Mouse (Mus musculus): Measurements from ENCODE around the gene Nppb.

Gene Nppb

GRCm38 (mm10) chr4:147976237-147976636 is 9.4 kb upstream of the Nppb start:
- no peak for DNase-seq (ENCODE audit: low read depth, low spot score)

DNA sequence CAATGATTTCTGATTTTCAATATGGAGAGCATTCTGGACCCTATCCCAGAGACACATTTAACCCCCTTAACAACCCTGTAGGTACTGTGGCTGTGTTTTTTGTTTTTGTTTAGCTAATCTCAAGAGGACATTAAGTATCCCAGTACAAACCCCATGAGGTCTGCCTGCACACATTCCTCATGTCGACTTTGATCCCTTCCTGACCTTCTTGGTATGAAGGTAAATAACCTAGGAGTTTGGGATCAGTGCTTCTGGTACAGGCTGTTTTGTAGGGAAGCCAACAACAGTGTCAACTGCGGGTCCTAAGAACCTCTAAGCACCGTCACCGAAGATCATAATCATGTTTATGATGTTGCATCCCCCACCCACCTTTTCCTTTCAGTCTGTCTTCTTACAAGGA is 7.9 kb upstream of the Nppb start:
- DNase-seq (ENCODE audit: low read depth, low spot score) = no peak

DNA sequence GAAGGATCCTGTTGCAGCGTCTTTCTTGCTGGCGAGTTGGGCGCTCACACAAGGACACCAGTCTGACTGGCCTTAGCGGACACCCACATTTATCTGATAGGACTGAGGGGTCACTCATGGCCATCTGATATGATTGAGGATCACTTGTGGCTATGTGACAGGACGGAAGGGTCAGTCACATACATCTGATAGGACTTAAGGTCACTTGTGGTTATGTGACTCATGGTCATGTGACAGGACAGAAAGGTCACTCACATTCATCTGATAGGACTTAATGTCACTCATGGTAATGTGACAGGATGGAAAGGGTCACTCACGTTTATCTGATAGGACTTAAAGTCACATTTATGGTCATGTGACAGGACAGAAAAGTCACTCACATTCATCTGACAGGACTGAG is 7.2 kb upstream of the Nppb start:
- DNase-seq (ENCODE audit: low read depth, low spot score) = no peak

DNA sequence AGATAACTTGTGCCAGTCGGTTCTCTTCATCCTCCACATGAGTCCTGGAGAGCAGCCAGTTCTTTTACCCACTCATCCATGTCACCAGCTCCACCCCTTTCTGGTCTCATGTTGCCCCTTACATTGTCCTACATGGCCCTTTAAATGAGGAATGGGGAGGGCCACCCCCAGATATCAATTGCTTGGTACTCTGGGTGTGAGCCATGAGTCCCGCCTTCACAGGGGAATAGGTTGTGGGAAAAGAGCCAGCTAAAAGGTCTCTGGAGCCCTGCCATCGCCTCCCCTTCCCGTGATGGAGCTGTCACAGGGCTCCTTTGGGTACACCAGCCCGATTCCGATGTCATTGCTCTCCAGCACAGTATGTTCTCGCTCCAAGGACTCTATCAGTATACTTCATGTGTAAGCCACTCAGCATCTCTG is 6.1 kb upstream of the Nppb start:
- no peak for DNase-seq (ENCODE audit: low read depth, low spot score)

- DNase-seq (ENCODE audit: low read depth, low spot score) = no peak
Measured at GRCm38 (mm10) chr4:147993571-147994095, 8.0 kb downstream of the Nppb start.

DNA sequence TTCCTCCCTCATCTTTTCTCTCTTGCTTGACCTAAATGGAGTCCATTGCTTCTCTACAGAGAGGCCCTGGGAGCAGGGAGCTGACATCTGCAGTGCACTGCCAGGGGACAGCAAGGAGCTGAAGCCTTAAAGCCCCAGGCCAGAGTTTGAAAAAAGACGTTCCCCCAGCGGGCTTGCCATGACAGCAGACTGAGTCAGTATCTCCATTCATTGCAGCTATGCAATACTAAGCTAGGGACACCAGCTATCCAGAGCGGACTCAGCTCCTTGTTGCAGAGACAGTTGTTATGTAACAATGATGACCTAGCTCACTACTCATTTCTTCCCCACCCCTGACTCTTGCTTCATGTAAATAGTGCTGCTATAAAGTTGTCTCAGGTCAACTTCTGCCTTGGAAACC is 9.7 kb downstream of the Nppb start:
- DNase-seq (ENCODE audit: low read depth, low spot score) = no peak

GRCm38 (mm10) chr4:148000202-148000772 is 14.7 kb downstream of the Nppb start, which contains the start of gene Nppa:
Gene Nppa (plus strand): TSS chr4:148000722.
- no peak for DNase-seq (ENCODE audit: low read depth, low spot score)

- DNase-seq (ENCODE audit: low read depth, low spot score) = no peak
Measured at GRCm38 (mm10) chr4:148001013-148001789, 15.6 kb downstream of the Nppb start.

DNA sequence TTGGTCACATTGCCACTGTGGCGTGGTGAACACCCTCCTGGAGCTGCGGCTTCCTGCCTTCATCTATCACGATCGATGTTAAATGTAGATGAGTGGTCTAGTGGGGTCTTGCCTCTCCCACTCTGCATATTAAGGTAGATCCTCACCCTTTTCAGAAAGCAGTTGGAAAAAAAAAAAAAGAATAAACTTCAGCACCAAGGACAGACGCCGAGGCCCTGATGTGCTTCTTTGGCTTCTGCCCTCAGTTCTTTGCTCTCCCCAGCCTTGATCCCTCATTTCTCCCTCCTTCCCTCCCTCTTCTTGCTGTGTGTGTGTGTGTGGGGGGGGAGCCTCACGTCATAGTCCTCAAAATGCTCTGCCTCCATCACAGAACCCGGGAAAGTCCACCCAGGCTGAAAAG is 16.3 kb downstream of the Nppb start:
- no peak for DNase-seq (ENCODE audit: low read depth, low spot score)

GRCm38 (mm10) chr4:148004361-148004760 is 18.8 kb downstream of the Nppb start:
- no peak for DNase-seq (ENCODE audit: low read depth, low spot score)

- DNase-seq (ENCODE audit: low read depth, low spot score) = no peak
Measured at GRCm38 (mm10) chr4:148008412-148008811, 22.8 kb downstream of the Nppb start.

DNA sequence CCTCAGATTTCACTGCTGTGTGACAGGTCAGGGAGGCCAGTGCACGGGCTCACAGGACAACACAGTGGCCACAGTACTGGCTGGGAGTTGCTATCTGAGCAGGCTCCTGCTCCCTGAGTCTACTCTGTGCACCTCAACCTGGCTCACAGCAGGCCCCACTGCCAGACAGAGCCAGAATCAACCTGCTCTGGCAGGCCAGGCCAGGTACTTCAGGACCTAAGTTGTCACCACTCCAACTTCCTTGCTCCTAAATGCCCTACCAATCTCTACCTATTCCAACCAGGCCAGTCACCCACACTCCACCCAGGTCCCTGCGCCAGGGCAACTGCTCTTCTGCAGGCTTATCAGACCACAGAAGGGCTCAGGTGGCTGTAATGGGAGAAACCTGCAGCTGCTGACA is 24.1 kb downstream of the Nppb start:
- DNase-seq (ENCODE audit: low read depth, low spot score) = no peak

DNA sequence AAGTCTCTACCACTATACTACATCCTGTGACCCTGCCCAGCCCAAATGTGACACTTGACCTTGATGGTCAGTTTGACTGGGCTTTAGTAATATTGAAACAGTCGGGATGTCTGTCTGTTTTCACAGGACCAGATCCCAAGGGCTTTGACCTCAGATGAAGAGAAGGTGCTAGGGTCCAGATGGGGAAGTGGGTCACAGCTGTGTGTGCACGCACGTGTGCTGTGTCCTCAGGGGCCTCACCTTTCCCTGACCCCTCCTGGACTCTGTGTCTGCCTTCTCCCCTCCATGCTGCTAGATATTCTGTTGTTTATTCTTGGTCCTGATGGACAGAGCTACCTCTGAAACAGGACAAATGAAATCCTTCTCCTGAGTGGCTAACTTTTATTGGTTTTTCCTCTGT is 25.7 kb downstream of the Nppb start:
- no peak for DNase-seq (ENCODE audit: low read depth, low spot score)

DNA sequence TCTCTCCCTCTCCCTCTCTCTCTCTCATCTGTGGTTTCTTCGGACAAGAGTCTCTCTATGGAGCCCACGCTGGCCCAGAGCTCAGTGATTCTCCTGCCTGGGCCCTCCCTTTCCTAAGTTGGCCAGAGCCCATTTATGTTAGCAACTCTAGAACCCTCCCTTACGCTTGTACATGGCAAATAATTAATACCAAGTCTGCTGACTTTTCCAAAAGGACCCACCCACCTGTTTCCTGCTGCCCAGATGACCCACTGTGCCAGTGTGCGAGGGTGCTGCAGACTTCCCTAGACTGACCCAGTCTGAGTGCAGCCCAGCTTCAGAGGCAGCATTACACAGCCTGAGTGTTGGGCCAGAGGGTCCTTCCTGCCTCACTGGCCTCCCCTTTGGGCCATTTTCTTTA is 26.6 kb downstream of the Nppb start:
- DNase-seq (ENCODE audit: low read depth, low spot score) = no peak

- DNase-seq (ENCODE audit: low read depth, low spot score) = no peak
Measured at GRCm38 (mm10) chr4:148015418-148015817, 29.8 kb downstream of the Nppb start.

GRCm38 (mm10) chr4:148016981-148017380 is 31.4 kb downstream of the Nppb start:
- DNase-seq (ENCODE audit: low read depth, low spot score) = no peak

DNA sequence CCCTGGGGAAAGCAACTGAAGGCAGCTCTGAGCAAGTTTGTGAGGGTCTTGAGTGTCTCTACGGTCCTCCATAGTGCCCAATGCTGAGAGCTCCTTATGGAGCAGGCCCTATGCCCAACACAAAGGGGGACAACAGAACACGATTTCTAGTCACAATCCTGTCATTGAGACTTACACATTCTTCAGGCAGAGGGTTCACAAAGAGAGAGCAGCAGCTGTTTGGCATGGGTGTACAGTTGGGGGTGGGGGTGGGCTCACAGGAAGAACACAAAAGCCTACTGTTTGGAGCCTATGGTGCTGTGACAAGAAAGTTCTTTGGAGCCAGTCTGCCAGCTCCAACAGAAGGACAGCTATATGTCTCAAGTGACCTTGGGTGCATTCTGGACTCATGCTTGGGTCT is 32.8 kb downstream of the Nppb start:
- DNase-seq (ENCODE audit: low read depth, low spot score) = no peak

DNA sequence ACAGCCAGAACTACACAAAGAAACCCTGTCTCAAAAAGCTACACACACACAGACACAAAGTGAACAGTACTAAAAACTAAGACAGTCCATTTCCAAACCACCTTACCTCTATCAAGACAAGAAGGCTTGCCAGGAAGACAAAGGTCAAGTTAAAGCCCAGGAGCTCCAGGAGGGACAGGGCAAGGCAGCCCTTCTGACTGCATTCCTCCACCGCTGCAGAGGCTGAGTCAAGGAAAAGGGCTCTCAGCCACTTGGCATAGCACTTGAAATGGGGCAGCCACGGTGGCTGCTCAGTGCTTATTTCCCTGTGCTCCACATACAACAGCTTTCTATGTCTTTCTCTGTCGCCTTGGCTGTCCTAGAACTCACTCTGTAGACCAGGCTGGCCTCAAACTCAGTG is 38.4 kb downstream of the Nppb start:
- no peak for DNase-seq (ENCODE audit: low read depth, low spot score)

- DNase-seq (ENCODE audit: low read depth, low spot score) = no peak
Measured at GRCm38 (mm10) chr4:148029297-148029696, 43.7 kb downstream of the Nppb start.

- DNase-seq (ENCODE audit: low read depth, low spot score) = no peak
Measured at GRCm38 (mm10) chr4:148030506-148030905, 44.9 kb downstream of the Nppb start.

- DNase-seq (ENCODE audit: low read depth, low spot score) = no peak
Measured at GRCm38 (mm10) chr4:148033858-148034410, 48.3 kb downstream of the Nppb start.

GRCm38 (mm10) chr4:148035440-148035839 is 49.9 kb downstream of the Nppb start:
- DNase-seq (ENCODE audit: low read depth, low spot score) = no peak
